Mouse (Mus musculus) liver, embryonic 16.5 days (tissue): ENCODE measurements around the gene Large2. TPM values are rescaled to one million over a fixed set of nuclear protein-coding genes. Genes with fewer than 3 reads are reported as not detected.

Experiments used
- ATAC-seq: fragments of 200-750 bp; cut with Nextera tagmentation; 2 replicates; pipeline ENCODE4 v1.8.0; 2017; ENCODE audit warnings: low read depth, mild to moderate bottlenecking, moderate number of reproducible peaks, moderate library complexity
- H3K27ac ChIP-seq: fragments of 300-500 bp; sonication (generic); 2 replicates; pipeline ENCODE4 v1.5.1; 2014; ENCODE audit warnings: mild to moderate bottlenecking, low read length
- H3K27me3 ChIP-seq: fragments of 300-500 bp; sonication (generic); 2 replicates; pipeline ENCODE4 v1.6.1; 2014; ENCODE audit warnings: low read depth, low read length, mixed read lengths; ENCODE audit not compliant: control insufficient read depth, insufficient read depth
- H3K36me3 ChIP-seq: fragments of 300-500 bp; sonication (generic); 2 replicates; pipeline ENCODE4 v1.6.1; 2014; ENCODE audit warnings: mild to moderate bottlenecking; ENCODE audit not compliant: control insufficient read depth, insufficient read depth
- H3K4me1 ChIP-seq: fragments of 300-500 bp; sonication (generic); 2 replicates; pipeline ENCODE4 v1.6.1; 2014; ENCODE audit warnings: low read depth, low read length, mixed read lengths; ENCODE audit not compliant: control insufficient read depth
- H3K4me2 ChIP-seq: fragments of 300-500 bp; sonication (generic); 2 replicates; pipeline ENCODE4 v1.6.1; 2014; ENCODE audit warnings: low read depth, low read length, mixed read lengths
- H3K4me3 ChIP-seq: fragments of 300-500 bp; sonication (generic); 2 replicates; pipeline ENCODE4 v1.5.1; 2014; ENCODE audit warnings: low read depth, mild to moderate bottlenecking, low read length
- H3K9ac ChIP-seq: fragments of 300-500 bp; sonication (generic); 2 replicates; pipeline ENCODE4 v1.6.1; 2014; ENCODE audit warnings: low read depth, low read length
- H3K9me3 ChIP-seq: fragments of 300-500 bp; sonication (generic); replicated peaks from 2 replicates; pipeline ENCODE4 v1.6.1; 2016; ENCODE audit warnings: low read length; ENCODE audit not compliant: control insufficient read depth
- WGBS: fragments of 180-500 bp; shearing (Covaris S2); extraction: QIAGEN DNeasy Blood & Tissue Kit; methylation state at CpG from one replicate; pipeline ENCODE4 v1.1.7; 2014; ENCODE audit not compliant: insufficient replicate concordance; 5-methylcytosine and 5-hydroxymethylcytosine counted together
- polyA plus RNA-seq: library from polyadenylated mRNA; unstranded; fragments of >200 nt; fragmentation: Nextera tagmentation; extraction: Ambion mirVana; gene quantifications from 2 replicates; pipeline ENCODE4 v1.2.1, GENCODE M21; 2015

The Large2 gene
- polyA plus RNA-seq, 1 experiment from 2014 or later, result 3.5 TPM

GRCm38 (mm10) chr2:92386821-92387570 lies 12.3 kb upstream of the Large2 start:
- no peaks in the 10 kb centered on the region for H3K36me3 ChIP-seq
- WGBS, result 75% methylated on average over 30 of the region's 30 CpGs
- H3K9ac ChIP-seq, result no peak overlapping the region
- H3K4me1 ChIP-seq, result peaks cover 6% of the 10 kb centered on the region
- H3K4me3 ChIP-seq, result no peak overlapping the region
- H3K27ac ChIP-seq, result no peak overlapping the region
- H3K4me2 ChIP-seq, result no peak overlapping the region
- H3K9me3 ChIP-seq, result no peaks in the 10 kb centered on the region
- no peak for ATAC-seq
- peaks cover 45% of the 10 kb centered on the region for H3K27me3 ChIP-seq

GRCm38 (mm10) chr2:92385113-92386051 lies 10.7 kb upstream of the Large2 start:
- no peak for ATAC-seq
- Histone ChIP-seq H3K9ac (no peak overlapping the region), H3K4me2 (no peak overlapping the region), H3K36me3 (peaks cover 7% of the 10 kb centered on the region), H3K4me1 (peaks cover 4% of the 10 kb centered on the region), H3K4me3 (no peak overlapping the region), H3K9me3 (no peaks in the 10 kb centered on the region), H3K27ac (no peak overlapping the region), H3K27me3 (peaks cover 29% of the 10 kb centered on the region)
- 64% methylated on average over 22 of the region's 22 CpGs for WGBS

- no peaks in the 10 kb centered on the region for H3K9me3 ChIP-seq
- H3K36me3 ChIP-seq, result peaks cover 16% of the 10 kb centered on the region
- H3K9ac ChIP-seq, result no peak overlapping the region
- peaks cover 17% of the 10 kb centered on the region for H3K27me3 ChIP-seq
- H3K27ac ChIP-seq, result no peak overlapping the region
- H3K4me2 ChIP-seq, result no peak overlapping the region
- H3K4me1 ChIP-seq, result no peaks in the 10 kb centered on the region
- no peak for ATAC-seq
- 53% methylated on average over 4 of the region's 4 CpGs for WGBS
- no peak overlapping the region for H3K4me3 ChIP-seq
Measured at GRCm38 (mm10) chr2:92384101-92384500, 9.4 kb upstream of the Large2 start.

GRCm38 (mm10) chr2:92382759-92383158 lies 8.1 kb upstream of the Large2 start:
- Histone ChIP-seq H3K36me3 (peaks cover 25% of the 10 kb centered on the region), H3K9me3 (no peaks in the 10 kb centered on the region), H3K4me2 (no peak overlapping the region), H3K27ac (no peak overlapping the region), H3K4me3 (no peak overlapping the region), H3K27me3 (peaks cover 3% of the 10 kb centered on the region; the same call in 1 of the 2 replicates), H3K4me1 (no peaks in the 10 kb centered on the region), H3K9ac (no peak overlapping the region)
- no peak for ATAC-seq
- WGBS, result 70% methylated on average over 4 of the region's 4 CpGs

GRCm38 (mm10) chr2:92381901-92382588 lies 7.4 kb upstream of the Large2 start, which contains the start of gene 1700029I15Rik:
Gene 1700029I15Rik (plus strand): TSS chr2:92382538.
- H3K36me3 ChIP-seq, result peaks cover 27% of the 10 kb centered on the region
- no peak for ATAC-seq
- no peak within 1 kb of the TSS for H3K4me3 ChIP-seq
- H3K4me2 ChIP-seq, result no peak within 1 kb of the TSS
- H3K9ac ChIP-seq, result no peak within 1 kb of the TSS
- no peaks in the 10 kb centered on the region for H3K9me3 ChIP-seq
- H3K4me1 ChIP-seq, result no peaks in the 10 kb centered on the region
- H3K27me3 ChIP-seq, result no peaks in the 10 kb centered on the region
- WGBS, result 72% methylated on average over 5 of the region's 5 CpGs
- no peak within 1 kb of the TSS for H3K27ac ChIP-seq

- H3K4me2 ChIP-seq, result no peak overlapping the region
- no peaks in the 10 kb centered on the region for H3K9me3 ChIP-seq
- H3K36me3 ChIP-seq, result peaks cover 27% of the 10 kb centered on the region
- no peak overlapping the region for H3K4me3 ChIP-seq
- peaks cover 5% of the 10 kb centered on the region for H3K4me1 ChIP-seq
- no peak for ATAC-seq
- no peak overlapping the region for H3K27ac ChIP-seq
- no peaks in the 10 kb centered on the region for H3K27me3 ChIP-seq
- WGBS, result 80% methylated on average over 5 of the region's 5 CpGs
- no peak overlapping the region for H3K9ac ChIP-seq
Measured at GRCm38 (mm10) chr2:92381161-92381560, 6.5 kb upstream of the Large2 start.

GRCm38 (mm10) chr2:92380495-92381050 lies 5.9 kb upstream of the Large2 start:
- no peaks in the 10 kb centered on the region for H3K27me3 ChIP-seq
- no peak for ATAC-seq
- no peak overlapping the region for H3K9ac ChIP-seq
- H3K9me3 ChIP-seq, result no peaks in the 10 kb centered on the region
- H3K27ac ChIP-seq, result no peak overlapping the region
- no peak overlapping the region for H3K4me2 ChIP-seq
- H3K4me1 ChIP-seq, result peaks cover 10% of the 10 kb centered on the region
- 78% methylated on average over 6 of the region's 6 CpGs for WGBS
- peaks cover 27% of the 10 kb centered on the region for H3K36me3 ChIP-seq
- H3K4me3 ChIP-seq, result no peak overlapping the region

- no peaks in the 10 kb centered on the region for H3K9me3 ChIP-seq
- H3K4me2 ChIP-seq, result no peak overlapping the region
- peaks cover 10% of the 10 kb centered on the region for H3K4me1 ChIP-seq
- H3K4me3 ChIP-seq, result no peak overlapping the region
- no peaks in the 10 kb centered on the region for H3K27me3 ChIP-seq
- ATAC-seq, result no peak
- H3K27ac ChIP-seq, result no peak overlapping the region
- whole genome bisulfite sequencing, result 73% methylated on average over 17 of the region's 17 CpGs
- H3K9ac ChIP-seq, result no peak overlapping the region
- peaks cover 27% of the 10 kb centered on the region for H3K36me3 ChIP-seq
Measured at GRCm38 (mm10) chr2:92379783-92380494, 5.3 kb upstream of the Large2 start.
